Mouse (Mus musculus) ES-E14 (cell line): ENCODE results near the gene Aatf. TPM values are rescaled to one million over a fixed set of nuclear protein-coding genes. Genes with fewer than 3 reads are reported as not detected.

Source experiments
- DNase-seq: peaks from one replicate; pipeline ENCODE4 v3.0.0-alpha.2; 2013; ENCODE audit warnings: low read depth, low spot score
- H3K27ac ChIP-seq: 2 replicates; pipeline ENCODE4 v1.5.1; 2012; ENCODE audit warnings: low read depth, mild to moderate bottlenecking, low read length, moderate library complexity, mixed read lengths; ENCODE audit not compliant: poor library complexity, insufficient read depth, severe bottlenecking
- H3K36me3 ChIP-seq: 2 replicates; pipeline ENCODE4 v1.6.1; 2012; ENCODE audit warnings: mild to moderate bottlenecking, low read length, moderate library complexity, mixed read lengths; ENCODE audit not compliant: control insufficient read depth, poor library complexity, insufficient read depth, severe bottlenecking
- H3K4me1 ChIP-seq, 2 experiments: fragments of 150-350 bp in 1 of 2; sonication (generic) in 1 of 2; 2 replicates each; pipeline ENCODE4 v1.6.1; 2012; ENCODE audit warnings: low read length in 2 of 2, mild to moderate bottlenecking in 1 of 2, mixed read lengths in 1 of 2; ENCODE audit not compliant: control insufficient read depth in 2 of 2, insufficient read depth in 2 of 2, poor library complexity in 1 of 2
- H3K4me3 ChIP-seq, 2 experiments: fragments of 150-350 bp in 1 of 2; sonication (generic) in 1 of 2; 2 replicates each; pipeline ENCODE4 v1.5.1; 2012; ENCODE audit warnings: low read length in 2 of 2, low read depth in 1 of 2, mild to moderate bottlenecking in 1 of 2, mixed read lengths in 1 of 2; ENCODE audit not compliant: insufficient read depth in 1 of 2, poor library complexity in 1 of 2, severe bottlenecking in 1 of 2
- H3K9ac ChIP-seq: 2 replicates; pipeline ENCODE4 v1.6.1; 2012; ENCODE audit warnings: low read depth, mild to moderate bottlenecking, low read length, mixed read lengths; ENCODE audit not compliant: poor library complexity, insufficient read depth, severe bottlenecking
- H3K9me3 ChIP-seq: fragments of 150-350 bp; sonication (generic); 2 replicates; pipeline ENCODE4 v1.6.1; 2012; ENCODE audit warnings: low read depth, mild to moderate bottlenecking, low read length; ENCODE audit not compliant: control insufficient read depth, insufficient read depth
- CHD2 ChIP-seq: IDR thresholded peaks from 2 replicates; pipeline ENCODE4 v1.6.1; 2014; ENCODE audit warnings: mild to moderate bottlenecking, low read depth, low read length, inconsistent platforms
- HCFC1 ChIP-seq: IDR thresholded peaks from 2 replicates; pipeline ENCODE4 v1.6.1; 2012; ENCODE audit warnings: low read length, inconsistent platforms, borderline replicate concordance; ENCODE audit not compliant: insufficient read depth
- MAFK ChIP-seq: IDR thresholded peaks from 2 replicates; pipeline ENCODE4 v1.6.1; 2014; ENCODE audit warnings: mild to moderate bottlenecking, low read depth, low read length, inconsistent platforms; ENCODE audit not compliant: insufficient read depth
- ZC3H11A ChIP-seq: IDR thresholded peaks from 2 replicates; pipeline ENCODE4 v1.6.1; 2012; ENCODE audit warnings: low read depth, mild to moderate bottlenecking, inconsistent platforms, low read length, borderline replicate concordance
- ZNF384 ChIP-seq: IDR thresholded peaks from 2 replicates; pipeline ENCODE4 v1.6.1; 2012; ENCODE audit warnings: low read depth, low read length, inconsistent platforms
- in situ Hi-C, 2 experiments: fragments of 600-800 bp; cut with MboI; formaldehyde crosslinking; loops; one replicate each; pipeline ENCODE4 v1.15.1; 2025; ENCODE audit warnings: low sequenced_read_pairs in 2 of 2, inconsistent platforms in 1 of 2; ENCODE audit not compliant: unreplicated experiment in 2 of 2
- total RNA-seq: library from RNA; depleted of rRNA; stranded (reverse); fragments of 300-350 nt; gene quantifications from 2 replicates; pipeline ENCODE4 v1.2.3, GENCODE M21; 2012

Aatf gene
- total RNA-seq, 1 experiment = 55.5 TPM

DNA sequence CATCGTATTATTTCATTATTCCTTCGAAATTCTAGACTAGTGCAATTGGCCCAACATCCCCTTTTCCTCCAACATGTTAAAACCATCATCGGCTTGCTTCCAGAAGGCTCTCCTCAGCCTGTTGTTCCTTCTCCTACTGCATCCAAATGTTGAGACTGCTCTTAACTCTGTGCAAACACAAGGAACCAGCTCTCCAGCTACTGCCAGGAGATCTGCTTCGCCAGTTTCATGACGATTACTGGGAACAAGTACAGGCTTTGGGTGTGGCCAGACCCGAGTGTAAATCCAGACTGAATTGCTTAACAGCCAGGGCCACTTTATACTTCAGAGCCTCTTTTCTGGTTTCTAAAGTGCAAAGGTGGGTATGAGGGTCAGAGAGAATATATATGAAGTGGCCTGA, 124.0 kb downstream of the Aatf start:
- in situ Hi-C loops = no loop called here
- no peaks in the 10 kb centered on the region for H3K4me1 ChIP-seq
- peaks cover 9% of the 10 kb centered on the region for H3K36me3 ChIP-seq
- H3K9ac ChIP-seq = no peak overlapping the region
- no peak overlapping the region for H3K27ac ChIP-seq
- no peak for DNase-seq
- no peaks in the 10 kb centered on the region for H3K9me3 ChIP-seq
- H3K4me3 ChIP-seq = no peak overlapping the region
- no peak for TF ChIP-seq ZNF384
- TF ChIP-seq MAFK = no peak
- no peak for TF ChIP-seq ZC3H11A
- no peak for TF ChIP-seq CHD2
- no peak for TF ChIP-seq HCFC1

DNA sequence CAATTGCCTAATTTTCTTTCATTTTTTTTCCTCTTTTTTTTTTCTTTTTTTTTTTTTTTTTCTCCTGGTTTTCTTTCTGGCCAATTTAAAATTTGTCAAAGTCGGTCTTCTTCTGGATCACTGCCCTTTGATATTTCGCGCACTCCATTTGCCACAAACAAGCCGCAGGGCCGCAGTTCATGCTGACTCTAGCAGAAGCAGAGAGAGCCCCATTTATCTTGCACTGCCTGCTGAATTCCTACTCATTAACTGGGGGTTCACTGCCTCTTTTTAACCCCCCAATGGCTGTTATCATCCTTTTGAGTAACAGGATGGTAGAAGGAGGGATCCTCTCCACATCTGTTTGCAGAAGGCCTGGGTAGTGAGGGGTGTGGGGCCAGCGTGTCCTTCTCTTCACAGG, 129.4 kb downstream of the Aatf start:
- Histone ChIP-seq H3K9ac (no peak overlapping the region), H3K4me1 (no peaks in the 10 kb centered on the region), H3K9me3 (no peaks in the 10 kb centered on the region), H3K36me3 (peaks cover 2% of the 10 kb centered on the region; the same call in 1 of the 2 replicates), H3K4me3 (no peak overlapping the region), H3K27ac (no peak overlapping the region)
- no peak for TF ChIP-seq CHD2
- TF ChIP-seq HCFC1 = no peak
- no peak for TF ChIP-seq ZNF384
- TF ChIP-seq ZC3H11A = no peak
- no peak for TF ChIP-seq MAFK
- DNase-seq = no peak
- in situ Hi-C loops = no loop called here

DNA sequence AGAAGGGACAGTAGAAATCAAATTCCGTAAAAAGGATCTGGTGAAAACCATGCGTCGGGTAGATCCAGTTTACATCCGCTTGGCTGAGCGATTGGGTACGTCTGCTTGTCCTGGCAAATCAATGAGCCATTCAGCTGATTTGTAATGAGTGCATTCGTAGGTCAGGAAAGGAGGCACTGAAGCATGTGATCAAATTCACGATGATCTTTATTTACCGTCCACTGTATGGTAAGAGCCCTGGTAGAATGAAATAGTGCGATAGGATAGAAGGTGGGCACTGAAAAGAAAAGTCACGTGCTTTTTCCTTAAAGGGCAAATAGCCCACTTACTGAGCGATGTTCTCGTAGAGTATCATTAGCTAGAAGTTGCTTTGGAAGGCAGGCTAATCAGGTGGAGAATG, 130.9 kb downstream of the Aatf start:
- no peak overlapping the region for H3K4me3 ChIP-seq
- no peaks in the 10 kb centered on the region for H3K9me3 ChIP-seq
- no peak for DNase-seq
- no peaks in the 10 kb centered on the region for H3K4me1 ChIP-seq
- in situ Hi-C loops = no loop called here
- peaks cover 2% of the 10 kb centered on the region; the same call in 1 of the 2 replicates for H3K36me3 ChIP-seq
- no peak overlapping the region for H3K27ac ChIP-seq
- TF ChIP-seq ZC3H11A (no peak), ZNF384 (no peak), MAFK (no peak), HCFC1 (no peak), CHD2 (no peak)
- no peak overlapping the region for H3K9ac ChIP-seq

DNA sequence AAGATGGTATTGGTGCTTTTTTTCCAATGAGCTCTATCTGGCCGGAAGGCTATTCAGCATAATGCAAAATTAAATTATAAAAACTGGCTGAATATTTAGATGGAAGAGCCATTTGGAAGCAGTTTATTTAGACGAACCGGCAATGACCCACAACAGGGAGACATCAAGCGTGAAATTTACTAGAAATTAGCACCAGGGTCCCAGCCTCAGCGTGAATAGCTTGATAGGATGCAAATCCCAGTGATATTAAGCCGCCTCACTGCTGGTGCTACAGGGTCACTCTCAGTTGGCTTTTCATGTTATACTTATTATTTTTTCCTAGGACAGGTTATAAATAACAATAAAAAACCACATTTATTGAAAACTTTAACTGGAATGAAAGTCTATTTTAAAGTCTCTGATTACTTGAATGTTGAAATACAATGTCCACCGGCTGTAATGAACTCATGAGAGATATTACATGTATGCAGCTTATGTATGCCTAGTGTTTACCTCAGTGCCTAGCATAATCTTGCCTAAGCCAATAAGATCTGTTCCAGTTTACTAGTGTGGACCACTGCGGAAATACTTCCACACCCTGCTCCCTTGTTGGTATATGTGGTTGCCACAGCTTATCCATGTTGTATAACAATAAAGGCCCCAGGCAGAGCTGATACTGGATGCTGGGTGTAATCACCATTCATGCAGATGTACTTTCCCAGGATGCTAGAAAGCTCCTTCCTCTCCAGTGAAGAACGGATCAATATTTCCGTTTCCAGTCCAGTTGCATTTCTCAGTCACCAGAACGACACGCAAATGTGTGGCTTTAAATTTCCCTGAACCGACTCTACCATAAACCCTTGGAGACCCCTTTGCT, 136.6 kb downstream of the Aatf start:
- DNase-seq = no peak
- Histone ChIP-seq H3K4me3 (no peak overlapping the region), H3K4me1 (no peaks in the 10 kb centered on the region), H3K9me3 (no peaks in the 10 kb centered on the region), H3K9ac (no peak overlapping the region), H3K27ac (no peak overlapping the region), H3K36me3 (no peaks in the 10 kb centered on the region)
- TF ChIP-seq HCFC1 = no peak
- TF ChIP-seq ZC3H11A = no peak
- TF ChIP-seq MAFK = no peak
- TF ChIP-seq ZNF384 = no peak
- no peak for TF ChIP-seq CHD2
- in situ Hi-C loops = no loop called here
